Mouse (Mus musculus): ENCODE measurements around the gene Rbbp6. TPM values are rescaled to one million over a fixed set of nuclear protein-coding genes. Genes with fewer than 3 reads are reported as not detected.
A peak's percentile ranks its signal among the peaks of the same experiment; 100 is the strongest.

The Rbbp6 gene
- polyA plus RNA-seq, 1 experiment from 2014 or later = 81.1 TPM

GRCm38 (mm10) chr7:122954451-122955225 is 10.8 kb upstream of the Rbbp6 start:
- WGBS (ENCODE audit: missing documents) = 89% methylated on average over 9 of the region's 11 CpGs
- H3K36me3 ChIP-seq (ENCODE audit: inconsistent target) = no peaks in the 10 kb centered on the region
- no peaks in the 10 kb centered on the region for H3K79me2 ChIP-seq (ENCODE audit: inconsistent target)
- H3K4me3 ChIP-seq (ENCODE audit: inconsistent target) = no peak overlapping the region
- no peak overlapping the region for H3K27ac ChIP-seq

- Histone ChIP-seq H3K27ac (0 out of 2 replicates have a peak overlapping the region, but pooled peaks have one; percentile 15), H3K4me3 (ENCODE audit: inconsistent target) (no peak overlapping the region), H3K79me2 (ENCODE audit: inconsistent target) (no peaks in the 10 kb centered on the region), H3K36me3 (ENCODE audit: inconsistent target) (no peaks in the 10 kb centered on the region)
- WGBS (ENCODE audit: missing documents) = 68% methylated on average over 8 of the region's 8 CpGs
Observed at GRCm38 (mm10) chr7:122955226-122955955, 10.1 kb upstream of the Rbbp6 start.

- no peak overlapping the region for H3K27ac ChIP-seq
- peaks cover 35% of the 10 kb centered on the region for H3K79me2 ChIP-seq (ENCODE audit: inconsistent target)
- H3K4me3 ChIP-seq (ENCODE audit: inconsistent target) = peak overlapping the region; percentile 65
- no peaks in the 10 kb centered on the region for H3K36me3 ChIP-seq (ENCODE audit: inconsistent target)
- WGBS (ENCODE audit: missing documents) = 38% methylated on average over 4 of the region's 4 CpGs
Observed at GRCm38 (mm10) chr7:122968751-122969150, 3.3 kb downstream of the Rbbp6 start.

- WGBS (ENCODE audit: missing documents) = 1% methylated on average over 62 of the region's 62 CpGs
- Histone ChIP-seq H3K36me3 (ENCODE audit: inconsistent target) (no peaks in the 10 kb centered on the region), H3K4me3 (ENCODE audit: inconsistent target) (peak overlapping the region; percentile 65), H3K79me2 (ENCODE audit: inconsistent target) (peaks cover 42% of the 10 kb centered on the region), H3K27ac (peak overlapping the region; percentile 39)
Observed at GRCm38 (mm10) chr7:122969231-122970032, 3.9 kb downstream of the Rbbp6 start.

- under 1% methylated on average over 61 of the region's 69 CpGs for WGBS (ENCODE audit: missing documents)
- no peaks in the 10 kb centered on the region for H3K36me3 ChIP-seq (ENCODE audit: inconsistent target)
- peak overlapping the region; percentile 82 for H3K4me3 ChIP-seq (ENCODE audit: inconsistent target)
- peaks cover 50% of the 10 kb centered on the region for H3K79me2 ChIP-seq (ENCODE audit: inconsistent target)
- H3K27ac ChIP-seq = peak overlapping the region; percentile 49
Observed at GRCm38 (mm10) chr7:122970119-122970781, 4.8 kb downstream of the Rbbp6 start.

GRCm38 (mm10) chr7:122970864-122971420 is 5.5 kb downstream of the Rbbp6 start:
- 5% methylated on average over 14 of the region's 14 CpGs for WGBS (ENCODE audit: missing documents)
- peak overlapping the region; percentile 49 for H3K27ac ChIP-seq

GRCm38 (mm10) chr7:122972006-122972689 is 6.7 kb downstream of the Rbbp6 start:
- peaks cover 69% of the 10 kb centered on the region for H3K79me2 ChIP-seq (ENCODE audit: inconsistent target)
- H3K36me3 ChIP-seq (ENCODE audit: inconsistent target) = 0 out of 2 replicates have a peak, but pooled peaks cover 6% of the 10 kb centered on the region
- peak overlapping the region; percentile 82 for H3K4me3 ChIP-seq (ENCODE audit: inconsistent target)
- WGBS (ENCODE audit: missing documents) = 87% methylated on average over 3 of the region's 4 CpGs
- no peak overlapping the region for H3K27ac ChIP-seq

More at GRCm38 (mm10) chr7:122970864-122971420, 5.5 kb downstream of the Rbbp6 start:
- Histone ChIP-seq H3K79me2 (ENCODE audit: inconsistent target) (peaks cover 57% of the 10 kb centered on the region), H3K36me3 (ENCODE audit: inconsistent target) (0 out of 2 replicates have a peak, but pooled peaks cover under 1% of the 10 kb centered on the region), H3K4me3 (ENCODE audit: inconsistent target) (peak overlapping the region; percentile 82)

GRCm38 (mm10) chr7:122979514-122979913 is 14.0 kb downstream of the Rbbp6 start:
- H3K79me2 ChIP-seq (ENCODE audit: inconsistent target) = peaks cover 93% of the 10 kb centered on the region
- 92% methylated on average over 1 of the region's 1 CpGs for WGBS (ENCODE audit: missing documents)
- no peak overlapping the region for H3K4me3 ChIP-seq (ENCODE audit: inconsistent target)
- H3K27ac ChIP-seq = no peak overlapping the region
- H3K36me3 ChIP-seq (ENCODE audit: inconsistent target) = peaks cover 15% of the 10 kb centered on the region; the same call in 1 of the 2 replicates

- Histone ChIP-seq H3K27ac (no peak overlapping the region), H3K4me3 (ENCODE audit: inconsistent target) (no peak overlapping the region), H3K79me2 (ENCODE audit: inconsistent target) (no peaks in the 10 kb centered on the region), H3K36me3 (ENCODE audit: inconsistent target) (peaks cover 90% of the 10 kb centered on the region)
- 88% methylated on average over 3 of the region's 3 CpGs for WGBS (ENCODE audit: missing documents)
Observed at GRCm38 (mm10) chr7:122998189-122998588, 32.7 kb downstream of the Rbbp6 start.

- Histone ChIP-seq H3K79me2 (ENCODE audit: inconsistent target) (no peaks in the 10 kb centered on the region), H3K36me3 (ENCODE audit: inconsistent target) (peaks cover 81% of the 10 kb centered on the region), H3K4me3 (ENCODE audit: inconsistent target) (no peak overlapping the region), H3K27ac (no peak overlapping the region)
- WGBS (ENCODE audit: missing documents) = 89% methylated on average over 11 of the region's 11 CpGs
Observed at GRCm38 (mm10) chr7:122999871-123000396, 34.4 kb downstream of the Rbbp6 start.

- WGBS (ENCODE audit: missing documents) = 97% methylated on average over 16 of the region's 16 CpGs
- Histone ChIP-seq H3K36me3 (ENCODE audit: inconsistent target) (peaks cover 75% of the 10 kb centered on the region), H3K4me3 (ENCODE audit: inconsistent target) (no peak overlapping the region)
Observed at GRCm38 (mm10) chr7:123000796-123001195, 35.3 kb downstream of the Rbbp6 start.

GRCm38 (mm10) chr7:123001341-123002027 is 36.0 kb downstream of the Rbbp6 start:
- Histone ChIP-seq H3K4me3 (ENCODE audit: inconsistent target) (no peak overlapping the region), H3K79me2 (ENCODE audit: inconsistent target) (no peaks in the 10 kb centered on the region), H3K27ac (no peak overlapping the region), H3K36me3 (ENCODE audit: inconsistent target) (peaks cover 73% of the 10 kb centered on the region)
- 93% methylated on average over 19 of the region's 20 CpGs for WGBS (ENCODE audit: missing documents)

More at GRCm38 (mm10) chr7:123000796-123001195, 35.3 kb downstream of the Rbbp6 start:
- H3K79me2 ChIP-seq (ENCODE audit: inconsistent target) = no peaks in the 10 kb centered on the region
- H3K27ac ChIP-seq = no peak overlapping the region
